Mouse (Mus musculus): Measurements from ENCODE around the gene Sbf2. TPM values are rescaled to one million over a fixed set of nuclear protein-coding genes. Genes with fewer than 3 reads are reported as not detected.

Gene Sbf2
- total and polyA plus RNA-seq, 2 experiments from 2014 or later = 21.3 to 64.6 TPM

GRCm38 (mm10) chr7:110384343-110384742, 230.4 kb downstream of the Sbf2 start:
- ATAC-seq (ENCODE audit: insufficient read depth, low read depth) (no peak), DNase-seq (ENCODE audit: low spot score) (no peak)
- no peaks in the 10 kb centered on the region for H3K4me1 ChIP-seq (ENCODE audit: control insufficient read depth, insufficient read depth)
- H3K27me3 ChIP-seq (ENCODE audit: control insufficient read depth, insufficient read depth, low read length) = no peaks in the 10 kb centered on the region
- no peak overlapping the region for H3K9ac ChIP-seq (replicated peaks; ENCODE audit: low read depth, low read length)
- no peaks in the 10 kb centered on the region for H3K36me3 ChIP-seq (replicated peaks; ENCODE audit: control insufficient read depth, insufficient read depth, low read length)
- H3K4me3 ChIP-seq (ENCODE audit: low read depth, low read length) = no peak overlapping the region
- H3K4me2 ChIP-seq (ENCODE audit: low read depth, low read length) = no peak overlapping the region
- TF ChIP-seq CTCF (IDR thresholded peaks at IDR 0.05; ENCODE audit: low read depth) (no peak), EP300 (IDR thresholded peaks at IDR 0.05; ENCODE audit: low read depth) (no peak)
- H3K9me3 ChIP-seq (replicated peaks; ENCODE audit: control insufficient read depth, low read length) = no peaks in the 10 kb centered on the region
- H3K27ac ChIP-seq (ENCODE audit: low read depth) = no peak overlapping the region

- ATAC-seq (ENCODE audit: insufficient read depth, low read depth) = no peak
- H3K9me3 ChIP-seq (replicated peaks; ENCODE audit: control insufficient read depth, low read length) = no peaks in the 10 kb centered on the region
- H3K9ac ChIP-seq (replicated peaks; ENCODE audit: low read depth, low read length) = no peak overlapping the region
- no peak overlapping the region for H3K4me2 ChIP-seq (ENCODE audit: low read depth, low read length)
- H3K36me3 ChIP-seq (replicated peaks; ENCODE audit: control insufficient read depth, insufficient read depth, low read length) = no peaks in the 10 kb centered on the region
- H3K27ac ChIP-seq (ENCODE audit: low read depth) = no peak overlapping the region
- DNase-seq (ENCODE audit: low spot score) = no peak
- H3K4me1 ChIP-seq (ENCODE audit: control insufficient read depth, insufficient read depth) = no peaks in the 10 kb centered on the region
- 64% methylated on average over 3 of the region's 3 CpGs for WGBS
- no peak overlapping the region for H3K4me3 ChIP-seq (ENCODE audit: low read depth, low read length)
- TF ChIP-seq EP300 (IDR thresholded peaks at IDR 0.05; ENCODE audit: low read depth) (no peak), CTCF (IDR thresholded peaks at IDR 0.05; ENCODE audit: low read depth) (no peak)
- no peaks in the 10 kb centered on the region for H3K27me3 ChIP-seq (ENCODE audit: control insufficient read depth, insufficient read depth, low read length)
Measured at GRCm38 (mm10) chr7:110381625-110382024, 233.1 kb downstream of the Sbf2 start.

GRCm38 (mm10) chr7:110379335-110379914, 235.3 kb downstream of the Sbf2 start:
- no peak overlapping the region for H3K4me3 ChIP-seq (ENCODE audit: low read depth, low read length)
- no peak overlapping the region for H3K4me2 ChIP-seq (ENCODE audit: low read depth, low read length)
- DNase-seq (ENCODE audit: low spot score) (peak; percentile 52), ATAC-seq (ENCODE audit: insufficient read depth, low read depth) (peak; percentile 58; the same call in 1 of the 2 replicates)
- H3K9ac ChIP-seq (replicated peaks; ENCODE audit: low read depth, low read length) = no peak overlapping the region
- 36% methylated on average over 10 of the region's 10 CpGs for WGBS
- TF ChIP-seq CTCF (IDR thresholded peaks at IDR 0.05; ENCODE audit: low read depth) = no peak
- no peak for TF ChIP-seq EP300 (IDR thresholded peaks at IDR 0.05; ENCODE audit: low read depth)
- no peaks in the 10 kb centered on the region for H3K4me1 ChIP-seq (ENCODE audit: control insufficient read depth, insufficient read depth)
- H3K36me3 ChIP-seq (replicated peaks; ENCODE audit: control insufficient read depth, insufficient read depth, low read length) = peaks cover 18% of the 10 kb centered on the region
- no peaks in the 10 kb centered on the region for H3K9me3 ChIP-seq (replicated peaks; ENCODE audit: control insufficient read depth, low read length)
- H3K27me3 ChIP-seq (ENCODE audit: control insufficient read depth, insufficient read depth, low read length) = no peaks in the 10 kb centered on the region
- no peak overlapping the region for H3K27ac ChIP-seq (ENCODE audit: low read depth)

- no peak overlapping the region for H3K4me3 ChIP-seq (ENCODE audit: low read depth, low read length)
- WGBS = 80% methylated on average over 4 of the region's 4 CpGs
- H3K9me3 ChIP-seq (replicated peaks; ENCODE audit: control insufficient read depth, low read length) = no peaks in the 10 kb centered on the region
- ATAC-seq (ENCODE audit: insufficient read depth, low read depth) = no peak
- TF ChIP-seq CTCF (IDR thresholded peaks at IDR 0.05; ENCODE audit: low read depth) (no peak), EP300 (IDR thresholded peaks at IDR 0.05; ENCODE audit: low read depth) (no peak)
- no peak for DNase-seq (ENCODE audit: low spot score)
- no peak overlapping the region for H3K9ac ChIP-seq (replicated peaks; ENCODE audit: low read depth, low read length)
- H3K36me3 ChIP-seq (replicated peaks; ENCODE audit: control insufficient read depth, insufficient read depth, low read length) = peaks cover 54% of the 10 kb centered on the region
- H3K27ac ChIP-seq (ENCODE audit: low read depth) = no peak overlapping the region
- H3K4me2 ChIP-seq (ENCODE audit: low read depth, low read length) = no peak overlapping the region
- no peaks in the 10 kb centered on the region for H3K27me3 ChIP-seq (ENCODE audit: control insufficient read depth, insufficient read depth, low read length)
- no peaks in the 10 kb centered on the region for H3K4me1 ChIP-seq (ENCODE audit: control insufficient read depth, insufficient read depth)
Measured at GRCm38 (mm10) chr7:110372529-110372928, 242.2 kb downstream of the Sbf2 start.

GRCm38 (mm10) chr7:110362005-110362404, 252.7 kb downstream of the Sbf2 start:
- DNase-seq (ENCODE audit: low spot score) = no peak

GRCm38 (mm10) chr7:110361516-110361915, 253.2 kb downstream of the Sbf2 start:
- Histone ChIP-seq H3K36me3 (replicated peaks; ENCODE audit: control insufficient read depth, insufficient read depth, low read length) (peaks cover 43% of the 10 kb centered on the region), H3K9ac (replicated peaks; ENCODE audit: low read depth, low read length) (no peak overlapping the region), H3K4me2 (ENCODE audit: low read depth, low read length) (no peak overlapping the region), H3K9me3 (replicated peaks; ENCODE audit: control insufficient read depth, low read length) (no peaks in the 10 kb centered on the region), H3K27me3 (ENCODE audit: control insufficient read depth, insufficient read depth, low read length) (no peaks in the 10 kb centered on the region), H3K4me3 (ENCODE audit: low read depth, low read length) (no peak overlapping the region), H3K4me1 (ENCODE audit: control insufficient read depth, insufficient read depth) (no peaks in the 10 kb centered on the region), H3K27ac (ENCODE audit: low read depth) (no peak overlapping the region)
- 89% methylated on average over 1 of the region's 1 CpGs for WGBS
- DNase-seq (ENCODE audit: low spot score) = no peak
- no peak for TF ChIP-seq CTCF (IDR thresholded peaks at IDR 0.05; ENCODE audit: low read depth)
- no peak for TF ChIP-seq EP300 (IDR thresholded peaks at IDR 0.05; ENCODE audit: low read depth)
- no peak for ATAC-seq (ENCODE audit: insufficient read depth, low read depth)

More at GRCm38 (mm10) chr7:110362005-110362404, 252.7 kb downstream of the Sbf2 start:
- TF ChIP-seq CTCF (IDR thresholded peaks at IDR 0.05; ENCODE audit: low read depth) (no peak), EP300 (IDR thresholded peaks at IDR 0.05; ENCODE audit: low read depth) (no peak)
- Histone ChIP-seq H3K27ac (ENCODE audit: low read depth) (no peak overlapping the region), H3K4me1 (ENCODE audit: control insufficient read depth, insufficient read depth) (no peaks in the 10 kb centered on the region), H3K9me3 (replicated peaks; ENCODE audit: control insufficient read depth, low read length) (no peaks in the 10 kb centered on the region), H3K4me3 (ENCODE audit: low read depth, low read length) (no peak overlapping the region), H3K36me3 (replicated peaks; ENCODE audit: control insufficient read depth, insufficient read depth, low read length) (peaks cover 46% of the 10 kb centered on the region), H3K27me3 (ENCODE audit: control insufficient read depth, insufficient read depth, low read length) (no peaks in the 10 kb centered on the region), H3K9ac (replicated peaks; ENCODE audit: low read depth, low read length) (no peak overlapping the region), H3K4me2 (ENCODE audit: low read depth, low read length) (no peak overlapping the region)
- WGBS = 90% methylated on average over 11 of the region's 11 CpGs
- ATAC-seq (ENCODE audit: insufficient read depth, low read depth) = no peak

All from heart, postnatal 0 days (tissue).